Mouse (Mus musculus) MEL (cell line): ENCODE data around the gene Inip. TPM values are rescaled to one million over a fixed set of nuclear protein-coding genes. Genes with fewer than 3 reads are reported as not detected.

Experiments used
- DNase-seq: peaks from one replicate; pipeline ENCODE4 v3.0.0; 2011; ENCODE audit warnings: low read depth, low spot score
- H3K27ac ChIP-seq: 2 replicates; pipeline ENCODE4 v1.5.1; 2012; ENCODE audit warnings: low read depth, mild to moderate bottlenecking, control low read depth, low read length, moderate library complexity; ENCODE audit not compliant: control insufficient read depth
- H3K27me3 ChIP-seq, 2 experiments: fragments of 150-350 bp in 1 of 2; sonication (generic) in 1 of 2; 2 replicates each; pipeline ENCODE4 v1.6.1; 2012; ENCODE audit warnings: low read length in 2 of 2, mild to moderate bottlenecking in 2 of 2, improper control_type of control experiment in 1 of 2, moderate library complexity in 1 of 2; ENCODE audit not compliant: insufficient read depth in 2 of 2, control insufficient read depth in 1 of 2
- H3K36me3 ChIP-seq, 2 experiments: 2 replicates each; pipeline ENCODE4 v1.6.1; 2012 to 2014; ENCODE audit warnings: low read length in 2 of 2, improper control_type of control experiment in 1 of 2, inconsistent platforms in 1 of 2, mild to moderate bottlenecking in 1 of 2; ENCODE audit not compliant: insufficient read depth in 2 of 2, control insufficient read depth in 1 of 2
- H3K4me1 ChIP-seq, 2 experiments: fragments of 150-350 bp in 1 of 2; sonication (generic) in 1 of 2; 2 replicates each; pipeline ENCODE4 v1.6.1; 2012; ENCODE audit warnings: low read length in 2 of 2, improper control_type of control experiment in 1 of 2, mild to moderate bottlenecking in 1 of 2; ENCODE audit not compliant: insufficient read depth in 2 of 2, control insufficient read depth in 1 of 2
- H3K4me3 ChIP-seq, 2 experiments: fragments of 150-350 bp in 1 of 2; sonication (generic) in 1 of 2; 2 replicates each; pipeline ENCODE4 v1.5.1; 2012; ENCODE audit warnings: low read depth in 2 of 2, low read length in 2 of 2, mild to moderate bottlenecking in 2 of 2, moderate library complexity in 2 of 2, control low read depth in 1 of 2, improper control_type of control experiment in 1 of 2; ENCODE audit not compliant: control insufficient read depth in 1 of 2, insufficient read depth in 1 of 2
- H3K79me2 ChIP-seq: 2 replicates; pipeline ENCODE4 v1.6.1; 2012; ENCODE audit warnings: mild to moderate bottlenecking, low read length, moderate library complexity; ENCODE audit not compliant: control insufficient read depth, poor library complexity, insufficient read depth
- H3K9ac ChIP-seq: 2 replicates; pipeline ENCODE4 v1.6.1; 2012; ENCODE audit warnings: low read depth, mild to moderate bottlenecking, control low read depth, low read length, moderate library complexity; ENCODE audit not compliant: control insufficient read depth, poor library complexity, severe bottlenecking
- H3K9me3 ChIP-seq: fragments of 150-350 bp; sonication (generic); replicated peaks from 2 replicates; pipeline ENCODE4 v1.6.1; 2012; ENCODE audit warnings: mild to moderate bottlenecking, low read length, improper control_type of control experiment, moderate library complexity; ENCODE audit not compliant: insufficient read depth
- BHLHE40 ChIP-seq: IDR thresholded peaks from 2 replicates; pipeline ENCODE4 v1.6.1; 2012; ENCODE audit warnings: low read depth, mild to moderate bottlenecking, inconsistent platforms, low read length, improper control_type of control experiment, borderline replicate concordance
- CHD1 ChIP-seq: IDR thresholded peaks from 2 replicates; pipeline ENCODE4 v1.6.1; 2012; ENCODE audit warnings: low read depth, mild to moderate bottlenecking, inconsistent platforms, low read length, improper control_type of control experiment
- CTCF ChIP-seq, 3 experiments: IDR thresholded peaks in 2 of 3; conservative IDR thresholded peaks in 1 of 3; 2 replicates each; pipeline ENCODE4 v1.5.1; 2011 to 2012; ENCODE audit warnings: low read length in 3 of 3, low read depth in 2 of 3, mild to moderate bottlenecking in 2 of 3, improper control_type of control experiment in 1 of 3, inconsistent platforms in 1 of 3, mixed read lengths in 1 of 3, moderate library complexity in 1 of 3; ENCODE audit not compliant: control insufficient read depth in 1 of 3, insufficient read depth in 1 of 3, poor library complexity in 1 of 3, severe bottlenecking in 1 of 3
- E2F4 ChIP-seq: IDR thresholded peaks from 2 replicates; pipeline ENCODE4 v1.6.1; 2011; ENCODE audit warnings: low read depth, low read length, improper control_type of control experiment, borderline replicate concordance
- ELF1 ChIP-seq: IDR thresholded peaks from 2 replicates; pipeline ENCODE4 v1.6.1; 2014; ENCODE audit warnings: low read depth, mild to moderate bottlenecking, inconsistent platforms, low read length, improper control_type of control experiment, moderate library complexity
- EP300 ChIP-seq, 2 experiments: IDR thresholded peaks; 2 replicates each; pipeline ENCODE4 v1.6.1; 2011; ENCODE audit warnings: improper control_type of control experiment in 2 of 2, low read length in 2 of 2, low read depth in 1 of 2, mild to moderate bottlenecking in 1 of 2
- ETS1 ChIP-seq: IDR thresholded peaks from 2 replicates; pipeline ENCODE4 v1.6.1; 2012; ENCODE audit warnings: low read depth, mild to moderate bottlenecking, inconsistent platforms, low read length, improper control_type of control experiment, moderate library complexity
- GABPA ChIP-seq: IDR thresholded peaks from 2 replicates; pipeline ENCODE4 v1.6.1; 2012; ENCODE audit warnings: low read depth, mild to moderate bottlenecking, inconsistent platforms, low read length, improper control_type of control experiment, moderate library complexity
- HCFC1 ChIP-seq: IDR thresholded peaks from 2 replicates; pipeline ENCODE4 v1.6.1; 2012; ENCODE audit warnings: low read depth, mild to moderate bottlenecking, inconsistent platforms, low read length, improper control_type of control experiment, moderate library complexity
- JUND ChIP-seq: IDR thresholded peaks from 2 replicates; pipeline ENCODE4 v1.6.1; 2011; ENCODE audit warnings: low read depth, mild to moderate bottlenecking, improper control_type of control experiment, low read length
- MAZ ChIP-seq: IDR thresholded peaks from 2 replicates; pipeline ENCODE4 v1.6.1; 2012; ENCODE audit warnings: low read depth, mild to moderate bottlenecking, inconsistent platforms, low read length, improper control_type of control experiment
- MXI1 ChIP-seq: IDR thresholded peaks from 2 replicates; pipeline ENCODE4 v1.6.1; 2011; ENCODE audit warnings: mild to moderate bottlenecking, low read depth, low read length, improper control_type of control experiment
- MYB ChIP-seq: IDR thresholded peaks from 2 replicates; pipeline ENCODE4 v1.6.1; 2011; ENCODE audit warnings: mild to moderate bottlenecking, low read depth, low read length, improper control_type of control experiment
- MYC ChIP-seq: IDR thresholded peaks from 2 replicates; pipeline ENCODE4 v1.6.1; 2011; ENCODE audit warnings: low read depth, mild to moderate bottlenecking, low read length, improper control_type of control experiment, moderate library complexity
- NELFE ChIP-seq: IDR thresholded peaks from 2 replicates; pipeline ENCODE4 v1.6.1; 2011; ENCODE audit warnings: low read depth, low read length, improper control_type of control experiment
- NRF1 ChIP-seq: IDR thresholded peaks from 2 replicates; pipeline ENCODE4 v1.6.1; 2014; ENCODE audit warnings: low read depth, mild to moderate bottlenecking, inconsistent platforms, low read length, improper control_type of control experiment, moderate library complexity; ENCODE audit not compliant: poor library complexity, insufficient read depth, severe bottlenecking
- POLR2A ChIP-seq, 2 experiments: IDR thresholded peaks; 2 replicates each; pipeline ENCODE4 v1.6.1; 2011 to 2012; ENCODE audit warnings: low read length in 2 of 2, mild to moderate bottlenecking in 2 of 2, control low read depth in 1 of 2, improper control_type of control experiment in 1 of 2, low read depth in 1 of 2, moderate library complexity in 1 of 2; ENCODE audit not compliant: control insufficient read depth in 1 of 2, insufficient read depth in 1 of 2, poor library complexity in 1 of 2
- POLR2AphosphoS2 ChIP-seq: IDR thresholded peaks from 2 replicates; pipeline ENCODE4 v1.6.1; 2011; ENCODE audit warnings: low read length, improper control_type of control experiment
- POLR2AphosphoS5 ChIP-seq: IDR thresholded peaks from 2 replicates; pipeline ENCODE4 v1.6.1; 2012; ENCODE audit warnings: low read depth, borderline replicate concordance, mild to moderate bottlenecking, inconsistent platforms, low read length, moderate library complexity, mixed read lengths
- RAD21 ChIP-seq: IDR thresholded peaks from 2 replicates; pipeline ENCODE4 v1.6.1; 2011; ENCODE audit warnings: mild to moderate bottlenecking, low read depth, low read length, improper control_type of control experiment
- RCOR1 ChIP-seq: IDR thresholded peaks from 2 replicates; pipeline ENCODE4 v1.6.1; 2012; ENCODE audit warnings: low read depth, mild to moderate bottlenecking, inconsistent platforms, low read length, improper control_type of control experiment
- SIN3A ChIP-seq: IDR thresholded peaks from 2 replicates; pipeline ENCODE4 v1.6.1; 2012; ENCODE audit warnings: low read length, improper control_type of control experiment, inconsistent platforms
- SMC3 ChIP-seq: IDR thresholded peaks from 2 replicates; pipeline ENCODE4 v1.6.1; 2011; ENCODE audit warnings: low read depth, low read length, improper control_type of control experiment
- TAL1 ChIP-seq: IDR thresholded peaks from 2 replicates; pipeline ENCODE4 v1.6.1; 2012; ENCODE audit warnings: mild to moderate bottlenecking, inconsistent platforms, low read length, moderate library complexity, mixed read lengths
- TBP ChIP-seq: IDR thresholded peaks from 2 replicates; pipeline ENCODE4 v1.8.0; 2011; ENCODE audit warnings: low read depth, low read length, improper control_type of control experiment
- UBTF ChIP-seq: IDR thresholded peaks from 2 replicates; pipeline ENCODE4 v1.6.1; 2012; ENCODE audit warnings: low read depth, mild to moderate bottlenecking, inconsistent platforms, low read length, improper control_type of control experiment, moderate library complexity, borderline replicate concordance; ENCODE audit not compliant: insufficient read depth
- USF1 ChIP-seq: IDR thresholded peaks from 2 replicates; pipeline ENCODE4 v1.6.1; 2014; ENCODE audit warnings: low read depth, mild to moderate bottlenecking, inconsistent platforms, low read length, improper control_type of control experiment, moderate library complexity
- USF2 ChIP-seq, 2 experiments: IDR thresholded peaks; 2 replicates each; pipeline ENCODE4 v1.6.1; 2011 to 2012; ENCODE audit warnings: improper control_type of control experiment in 2 of 2, low read length in 2 of 2, borderline replicate concordance in 1 of 2, inconsistent platforms in 1 of 2, low read depth in 1 of 2, mild to moderate bottlenecking in 1 of 2; ENCODE audit not compliant: insufficient read depth in 1 of 2
- ZC3H11A ChIP-seq: IDR thresholded peaks from 2 replicates; pipeline ENCODE4 v1.6.1; 2012; ENCODE audit warnings: low read depth, mild to moderate bottlenecking, inconsistent platforms, low read length, improper control_type of control experiment
- ZKSCAN1 ChIP-seq: IDR thresholded peaks from 2 replicates; pipeline ENCODE4 v1.6.1; 2012; ENCODE audit warnings: low read depth, mild to moderate bottlenecking, inconsistent platforms, low read length, improper control_type of control experiment, moderate library complexity
- ZMIZ1 ChIP-seq: IDR thresholded peaks from 2 replicates; pipeline ENCODE4 v1.6.1; 2012; ENCODE audit warnings: low read depth, mild to moderate bottlenecking, inconsistent platforms, low read length, improper control_type of control experiment, moderate library complexity
- ZNF384 ChIP-seq: IDR thresholded peaks from 2 replicates; pipeline ENCODE4 v1.6.1; 2012; ENCODE audit warnings: low read depth, mild to moderate bottlenecking, inconsistent platforms, low read length, improper control_type of control experiment
- polyA plus RNA-seq, 2 experiments: library from polyadenylated mRNA; stranded (reverse) in 1 of 2; unstranded in 1 of 2; fragments of >175 nt in 1 of 2; fragments of >200 nt in 1 of 2; gene quantifications; 2 replicates each; pipeline versions ENCODE4 v1.2.1 to v1.2.4; 2012; ENCODE audit warnings: low replicate concordance in 2 of 2, low read depth in 1 of 2; ENCODE audit not compliant: insufficient read length in 2 of 2, insufficient read depth in 1 of 2, missing spikeins in 1 of 2
- total RNA-seq: library from RNA; depleted of rRNA; stranded (reverse); fragments of 300-350 nt; gene quantifications from 2 replicates; pipeline ENCODE4 v1.2.3, GENCODE M21; 2012

Inip gene
- total and polyA plus RNA-seq, 3 experiments: 42.4 to 50.3 TPM; not detected in 1

DNA sequence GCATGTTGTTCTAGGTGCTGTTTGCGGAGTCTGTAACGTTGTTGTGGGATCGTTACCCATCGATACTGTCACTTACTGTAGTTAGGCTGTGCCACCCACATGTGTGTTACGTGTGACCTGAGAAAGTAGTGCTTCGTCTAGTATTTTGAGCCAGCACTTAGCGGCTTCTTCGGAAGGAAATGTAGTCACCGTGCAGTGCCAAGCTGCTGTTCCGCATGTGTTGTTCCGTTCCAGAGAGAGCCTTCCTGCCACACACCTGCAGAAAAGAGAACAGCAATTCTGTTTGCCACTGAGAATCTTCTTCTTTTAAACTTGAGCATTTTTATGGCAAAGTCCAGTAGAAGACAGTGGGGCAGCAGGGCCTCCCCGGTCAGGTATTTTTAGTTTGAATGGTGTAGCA, 74.9 kb downstream of the Inip start:
- peaks cover 0 to 12% of the 10 kb centered on the region in 2 experiments; a peak in 2 of 4 replicates for H3K36me3 ChIP-seq
- H3K4me3 ChIP-seq: no peak overlapping the region
- no peak overlapping the region for H3K9ac ChIP-seq
- H3K79me2 ChIP-seq: no peaks in the 10 kb centered on the region; the same call in 1 of the 2 replicates
- H3K4me1 ChIP-seq: peaks cover under 1 to 2% of the 10 kb centered on the region in 2 experiments; a peak in 3 of 4 replicates
- TF ChIP-seq ZC3H11A (no peak), SMC3 (no peak), MYB (no peak), TAL1 (no peak), SIN3A (no peak)
- H3K27ac ChIP-seq: no peak overlapping the region
- no peak for DNase-seq
- no peaks in the 10 kb centered on the region for H3K27me3 ChIP-seq
- no peaks in the 10 kb centered on the region for H3K9me3 ChIP-seq

DNA sequence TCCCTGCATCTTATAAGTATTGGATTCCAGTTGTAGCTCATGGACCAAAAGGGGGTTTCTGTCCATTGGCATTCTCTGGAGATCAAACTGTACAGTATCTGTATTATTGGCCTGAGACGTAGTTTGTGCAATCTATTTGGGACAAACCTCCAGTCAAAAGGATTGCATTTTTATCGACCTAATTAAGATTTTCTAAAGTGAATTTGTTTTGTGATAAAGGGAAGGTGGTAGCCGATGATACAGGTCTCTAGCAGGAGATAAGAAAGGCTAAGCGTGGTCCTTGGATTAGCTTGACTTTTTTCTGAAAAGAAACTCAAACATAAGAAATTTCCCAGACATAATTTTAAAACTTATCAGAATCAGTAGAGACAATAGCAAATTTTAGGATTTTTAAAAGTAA, 75.8 kb downstream of the Inip start:
- H3K9ac ChIP-seq: no peak overlapping the region
- H3K27me3 ChIP-seq: no peaks in the 10 kb centered on the region
- no peaks in the 10 kb centered on the region; the same call in 1 of the 2 replicates for H3K79me2 ChIP-seq
- no peaks in the 10 kb centered on the region for H3K9me3 ChIP-seq
- DNase-seq: no peak
- peaks cover 0 to 12% of the 10 kb centered on the region in 2 experiments; a peak in 2 of 4 replicates for H3K36me3 ChIP-seq
- no peak overlapping the region for H3K4me3 ChIP-seq
- H3K27ac ChIP-seq: no peak overlapping the region
- H3K4me1 ChIP-seq: peaks cover 0 to 2% of the 10 kb centered on the region in 2 experiments; a peak in 2 of 4 replicates
- TF ChIP-seq ZC3H11A (no peak), ZMIZ1 (no peak), POLR2AphosphoS5 (no peak), HCFC1 (no peak), E2F4 (no peak), RCOR1 (peak; percentile 82), RAD21 (no peak), USF2 (IDR thresholded peaks at IDR 0.05; ENCODE audit: borderline replicate concordance in 1 of 2, insufficient read depth in 1 of 2, low read depth in 1 of 2, low read length in 2 of 2) (no peak), ZNF384 (no peak), POLR2AphosphoS2 (no peak), ELF1 (no peak), CHD1 (no peak), UBTF (no peak), TAL1 (no peak), BHLHE40 (no peak), MYC (no peak), NELFE (no peak), ETS1 (no peak), POLR2A (IDR thresholded peaks at IDR 0.05; ENCODE audit: control insufficient read depth in 1 of 2, insufficient read depth in 1 of 2, low read depth in 1 of 2, low read length in 2 of 2, poor library complexity in 1 of 2) (no peak), EP300 (IDR thresholded peaks at IDR 0.05; ENCODE audit: low read depth in 1 of 2, low read length in 2 of 2) (peak; percentile 68), MAZ (no peak), MXI1 (no peak), SIN3A (no peak), TBP (no peak), NRF1 (no peak), USF1 (no peak), ZKSCAN1 (no peak), JUND (no peak), GABPA (no peak), CTCF (IDR thresholded peaks at IDR 0.05 in 2 of 3, conservative IDR thresholded peaks at IDR 0.05 in 1 of 3; ENCODE audit: control insufficient read depth in 1 of 3, insufficient read depth in 1 of 3, low read depth in 2 of 3, low read length in 3 of 3, poor library complexity in 1 of 3, severe bottlenecking in 1 of 3) (no peak)
